Mouse (Mus musculus) MEL (cell line): ENCODE measurements around the gene Gm26938. TPM values are rescaled to one million over a fixed set of nuclear protein-coding genes. Genes with fewer than 3 reads are reported as not detected.

ENCODE experiments used
- DNase-seq: peaks from one replicate; pipeline ENCODE4 v3.0.0; 2011; ENCODE audit warnings: low read depth, low spot score
- H3K27ac ChIP-seq: 2 replicates; pipeline ENCODE4 v1.5.1; 2012; ENCODE audit warnings: low read depth, mild to moderate bottlenecking, control low read depth, low read length, moderate library complexity; ENCODE audit not compliant: control insufficient read depth
- H3K27me3 ChIP-seq, 2 experiments: fragments of 150-350 bp in 1 of 2; sonication (generic) in 1 of 2; 2 replicates each; pipeline ENCODE4 v1.6.1; 2012; ENCODE audit warnings: low read length in 2 of 2, mild to moderate bottlenecking in 2 of 2, improper control_type of control experiment in 1 of 2, moderate library complexity in 1 of 2; ENCODE audit not compliant: insufficient read depth in 2 of 2, control insufficient read depth in 1 of 2
- H3K36me3 ChIP-seq, 2 experiments: 2 replicates each; pipeline ENCODE4 v1.6.1; 2012 to 2014; ENCODE audit warnings: low read length in 2 of 2, improper control_type of control experiment in 1 of 2, inconsistent platforms in 1 of 2, mild to moderate bottlenecking in 1 of 2; ENCODE audit not compliant: insufficient read depth in 2 of 2, control insufficient read depth in 1 of 2
- H3K4me1 ChIP-seq, 2 experiments: fragments of 150-350 bp in 1 of 2; sonication (generic) in 1 of 2; 2 replicates each; pipeline ENCODE4 v1.6.1; 2012; ENCODE audit warnings: low read length in 2 of 2, improper control_type of control experiment in 1 of 2, mild to moderate bottlenecking in 1 of 2; ENCODE audit not compliant: insufficient read depth in 2 of 2, control insufficient read depth in 1 of 2
- H3K4me3 ChIP-seq, 2 experiments: fragments of 150-350 bp in 1 of 2; sonication (generic) in 1 of 2; 2 replicates each; pipeline ENCODE4 v1.5.1; 2012; ENCODE audit warnings: low read depth in 2 of 2, low read length in 2 of 2, mild to moderate bottlenecking in 2 of 2, moderate library complexity in 2 of 2, control low read depth in 1 of 2, improper control_type of control experiment in 1 of 2; ENCODE audit not compliant: control insufficient read depth in 1 of 2, insufficient read depth in 1 of 2
- H3K79me2 ChIP-seq: 2 replicates; pipeline ENCODE4 v1.6.1; 2012; ENCODE audit warnings: mild to moderate bottlenecking, low read length, moderate library complexity; ENCODE audit not compliant: control insufficient read depth, poor library complexity, insufficient read depth
- H3K9ac ChIP-seq: 2 replicates; pipeline ENCODE4 v1.6.1; 2012; ENCODE audit warnings: low read depth, mild to moderate bottlenecking, control low read depth, low read length, moderate library complexity; ENCODE audit not compliant: control insufficient read depth, poor library complexity, severe bottlenecking
- H3K9me3 ChIP-seq: fragments of 150-350 bp; sonication (generic); replicated peaks from 2 replicates; pipeline ENCODE4 v1.6.1; 2012; ENCODE audit warnings: mild to moderate bottlenecking, low read length, improper control_type of control experiment, moderate library complexity; ENCODE audit not compliant: insufficient read depth
- BHLHE40 ChIP-seq: IDR thresholded peaks from 2 replicates; pipeline ENCODE4 v1.6.1; 2012; ENCODE audit warnings: low read depth, mild to moderate bottlenecking, inconsistent platforms, low read length, improper control_type of control experiment, borderline replicate concordance
- CTCF ChIP-seq, 3 experiments: IDR thresholded peaks in 2 of 3; conservative IDR thresholded peaks in 1 of 3; 2 replicates each; pipeline ENCODE4 v1.5.1; 2011 to 2012; ENCODE audit warnings: low read length in 3 of 3, low read depth in 2 of 3, mild to moderate bottlenecking in 2 of 3, improper control_type of control experiment in 1 of 3, inconsistent platforms in 1 of 3, mixed read lengths in 1 of 3, moderate library complexity in 1 of 3; ENCODE audit not compliant: control insufficient read depth in 1 of 3, insufficient read depth in 1 of 3, poor library complexity in 1 of 3, severe bottlenecking in 1 of 3
- ELF1 ChIP-seq: IDR thresholded peaks from 2 replicates; pipeline ENCODE4 v1.6.1; 2014; ENCODE audit warnings: low read depth, mild to moderate bottlenecking, inconsistent platforms, low read length, improper control_type of control experiment, moderate library complexity
- ETS1 ChIP-seq: IDR thresholded peaks from 2 replicates; pipeline ENCODE4 v1.6.1; 2012; ENCODE audit warnings: low read depth, mild to moderate bottlenecking, inconsistent platforms, low read length, improper control_type of control experiment, moderate library complexity
- GABPA ChIP-seq: IDR thresholded peaks from 2 replicates; pipeline ENCODE4 v1.6.1; 2012; ENCODE audit warnings: low read depth, mild to moderate bottlenecking, inconsistent platforms, low read length, improper control_type of control experiment, moderate library complexity
- GATA1 ChIP-seq: IDR thresholded peaks from 2 replicates; pipeline ENCODE4 v1.6.1; 2011; ENCODE audit warnings: low read depth, low read length, improper control_type of control experiment
- HCFC1 ChIP-seq: IDR thresholded peaks from 2 replicates; pipeline ENCODE4 v1.6.1; 2012; ENCODE audit warnings: low read depth, mild to moderate bottlenecking, inconsistent platforms, low read length, improper control_type of control experiment, moderate library complexity
- JUND ChIP-seq: IDR thresholded peaks from 2 replicates; pipeline ENCODE4 v1.6.1; 2011; ENCODE audit warnings: low read depth, mild to moderate bottlenecking, improper control_type of control experiment, low read length
- MAX ChIP-seq: IDR thresholded peaks from 2 replicates; pipeline ENCODE4 v1.6.1; 2011; ENCODE audit warnings: low read length, improper control_type of control experiment
- MAZ ChIP-seq: IDR thresholded peaks from 2 replicates; pipeline ENCODE4 v1.6.1; 2012; ENCODE audit warnings: low read depth, mild to moderate bottlenecking, inconsistent platforms, low read length, improper control_type of control experiment
- MEF2A ChIP-seq: IDR thresholded peaks from 2 replicates; pipeline ENCODE4 v1.6.1; 2014; ENCODE audit warnings: low read depth, mild to moderate bottlenecking, inconsistent platforms, low read length, improper control_type of control experiment; ENCODE audit not compliant: poor library complexity, insufficient replicate concordance, severe bottlenecking; ENCODE audit errors: extremely low read depth
- MYC ChIP-seq: IDR thresholded peaks from 2 replicates; pipeline ENCODE4 v1.6.1; 2011; ENCODE audit warnings: low read depth, mild to moderate bottlenecking, low read length, improper control_type of control experiment, moderate library complexity
- NELFE ChIP-seq: IDR thresholded peaks from 2 replicates; pipeline ENCODE4 v1.6.1; 2011; ENCODE audit warnings: low read depth, low read length, improper control_type of control experiment
- NRF1 ChIP-seq: IDR thresholded peaks from 2 replicates; pipeline ENCODE4 v1.6.1; 2014; ENCODE audit warnings: low read depth, mild to moderate bottlenecking, inconsistent platforms, low read length, improper control_type of control experiment, moderate library complexity; ENCODE audit not compliant: poor library complexity, insufficient read depth, severe bottlenecking
- POLR2A ChIP-seq, 2 experiments: IDR thresholded peaks; 2 replicates each; pipeline ENCODE4 v1.6.1; 2011 to 2012; ENCODE audit warnings: low read length in 2 of 2, mild to moderate bottlenecking in 2 of 2, control low read depth in 1 of 2, improper control_type of control experiment in 1 of 2, low read depth in 1 of 2, moderate library complexity in 1 of 2; ENCODE audit not compliant: control insufficient read depth in 1 of 2, insufficient read depth in 1 of 2, poor library complexity in 1 of 2
- POLR2AphosphoS5 ChIP-seq: IDR thresholded peaks from 2 replicates; pipeline ENCODE4 v1.6.1; 2012; ENCODE audit warnings: low read depth, borderline replicate concordance, mild to moderate bottlenecking, inconsistent platforms, low read length, moderate library complexity, mixed read lengths
- RAD21 ChIP-seq: IDR thresholded peaks from 2 replicates; pipeline ENCODE4 v1.6.1; 2011; ENCODE audit warnings: mild to moderate bottlenecking, low read depth, low read length, improper control_type of control experiment
- RCOR1 ChIP-seq: IDR thresholded peaks from 2 replicates; pipeline ENCODE4 v1.6.1; 2012; ENCODE audit warnings: low read depth, mild to moderate bottlenecking, inconsistent platforms, low read length, improper control_type of control experiment
- SIN3A ChIP-seq: IDR thresholded peaks from 2 replicates; pipeline ENCODE4 v1.6.1; 2012; ENCODE audit warnings: low read length, improper control_type of control experiment, inconsistent platforms
- SMC3 ChIP-seq: IDR thresholded peaks from 2 replicates; pipeline ENCODE4 v1.6.1; 2011; ENCODE audit warnings: low read depth, low read length, improper control_type of control experiment
- TBP ChIP-seq: IDR thresholded peaks from 2 replicates; pipeline ENCODE4 v1.8.0; 2011; ENCODE audit warnings: low read depth, low read length, improper control_type of control experiment
- UBTF ChIP-seq: IDR thresholded peaks from 2 replicates; pipeline ENCODE4 v1.6.1; 2012; ENCODE audit warnings: low read depth, mild to moderate bottlenecking, inconsistent platforms, low read length, improper control_type of control experiment, moderate library complexity, borderline replicate concordance; ENCODE audit not compliant: insufficient read depth
- USF1 ChIP-seq: IDR thresholded peaks from 2 replicates; pipeline ENCODE4 v1.6.1; 2014; ENCODE audit warnings: low read depth, mild to moderate bottlenecking, inconsistent platforms, low read length, improper control_type of control experiment, moderate library complexity
- ZC3H11A ChIP-seq: IDR thresholded peaks from 2 replicates; pipeline ENCODE4 v1.6.1; 2012; ENCODE audit warnings: low read depth, mild to moderate bottlenecking, inconsistent platforms, low read length, improper control_type of control experiment
- ZMIZ1 ChIP-seq: IDR thresholded peaks from 2 replicates; pipeline ENCODE4 v1.6.1; 2012; ENCODE audit warnings: low read depth, mild to moderate bottlenecking, inconsistent platforms, low read length, improper control_type of control experiment, moderate library complexity
- ZNF384 ChIP-seq: IDR thresholded peaks from 2 replicates; pipeline ENCODE4 v1.6.1; 2012; ENCODE audit warnings: low read depth, mild to moderate bottlenecking, inconsistent platforms, low read length, improper control_type of control experiment
- polyA plus RNA-seq, 2 experiments: library from polyadenylated mRNA; stranded (reverse) in 1 of 2; unstranded in 1 of 2; fragments of >175 nt in 1 of 2; fragments of >200 nt in 1 of 2; gene quantifications; 2 replicates each; pipeline versions ENCODE4 v1.2.1 to v1.2.4; 2012; ENCODE audit warnings: low replicate concordance in 2 of 2, low read depth in 1 of 2; ENCODE audit not compliant: insufficient read length in 2 of 2, insufficient read depth in 1 of 2, missing spikeins in 1 of 2
- total RNA-seq: library from RNA; depleted of rRNA; stranded (reverse); fragments of 300-350 nt; gene quantifications from 2 replicates; pipeline ENCODE4 v1.2.3, GENCODE M21; 2012

Gene Gm26938
- total and polyA plus RNA-seq, 3 experiments, result 0.11 TPM; not detected in 2

GRCm38 (mm10) chr5:139809397-139809796 is 16.8 kb downstream of the Gm26938 start:
- Histone ChIP-seq H3K36me3 (peaks cover 0 to 16% of the 10 kb centered on the region in 2 experiments; a peak in 2 of 4 replicates), H3K9me3 (no peaks in the 10 kb centered on the region)
- TF ChIP-seq JUND (no peak), GATA1 (no peak), RCOR1 (no peak), RAD21 (peak; percentile 32), GABPA (no peak), ZMIZ1 (no peak), POLR2AphosphoS5 (no peak), NRF1 (peak; percentile 20; the same call in 1 of the 2 replicates), NELFE (no peak), MAX (peak; percentile 30; the same call in 1 of the 2 replicates), ZC3H11A (no peak), MAZ (no peak), TBP (no peak), HCFC1 (no peak), MYC (no peak), UBTF (no peak), POLR2A (IDR thresholded peaks at IDR 0.05; ENCODE audit: control insufficient read depth in 1 of 2, insufficient read depth in 1 of 2, low read depth in 1 of 2, low read length in 2 of 2, poor library complexity in 1 of 2) (no peak), ELF1 (no peak), BHLHE40 (0 out of 2 replicates have a peak, but pooled peaks have one; percentile 24), ETS1 (0 out of 2 replicates have a peak, but pooled peaks have one; percentile 22), SMC3 (peak; percentile 30; the same call in 1 of the 2 replicates), CTCF (IDR thresholded peaks at IDR 0.05 in 2 of 3, conservative IDR thresholded peaks at IDR 0.05 in 1 of 3; ENCODE audit: control insufficient read depth in 1 of 3, insufficient read depth in 1 of 3, low read depth in 2 of 3, low read length in 3 of 3, poor library complexity in 1 of 3, severe bottlenecking in 1 of 3) (peak; percentile 38 to 63 (median 61)), ZNF384 (no peak), USF1 (no peak), SIN3A (no peak), MEF2A (no peak)
- TF ChIP-seq, all 39 proteins: peak for 7
- Histone ChIP-seq H3K9ac (no peak overlapping the region), H3K4me3 (no peak overlapping the region), H3K27ac (no peak overlapping the region), H3K79me2 (no peaks in the 10 kb centered on the region), H3K27me3 (no peaks in the 10 kb centered on the region), H3K4me1 (peaks cover 4 to 26% of the 10 kb centered on the region in 2 experiments)
- DNase-seq, result peak; percentile 67
